Mouse (Mus musculus) Patski (cell line): Measurements from ENCODE around the gene Ildr2. TPM values are rescaled to one million over a fixed set of nuclear protein-coding genes. Genes with fewer than 3 reads are reported as not detected.

ENCODE experiments used
- ATAC-seq: fragments of 100-300 bp; one replicate; pipeline ENCODE4 v1.8.0; 2021
- CTCF ChIA-PET: fragments of 350-600 bp; sonication (Branson Sonifier 250); formaldehyde crosslinking; loops from one replicate; lab custom pipeline; 2022; ENCODE audit warnings: inconsistent platforms; lab: Charles Lee
- POLR2A ChIA-PET: fragments of 350-600 bp; sonication (Branson Sonifier 250); formaldehyde crosslinking; loops from one replicate; lab custom pipeline; 2022; ENCODE audit warnings: antibody characterized with exemption, inconsistent platforms; lab: Charles Lee
- DNase-seq: peaks from one replicate; pipeline ENCODE4 v3.0.0-alpha.2; 2011; ENCODE audit warnings: low read depth, low spot score
- H3K27me3 ChIP-seq: fragments of 371-371 bp; one replicate; pipeline ENCODE4 v1.5.1; 2021
- CTCF ChIP-seq: fragments of 100-300 bp; IDR thresholded peaks from one replicate; pipeline ENCODE4 v1.5.1; 2021
- in situ Hi-C: fragments of 300-500 bp; cut with MboI; formaldehyde crosslinking; loops from 3 replicates; pipeline ENCODE4 v1.11.1; 2018; ENCODE audit warnings: low pct_unique_long_range_greater_than_20kb, mixed read lengths
- polyA plus RNA-seq: library from polyadenylated mRNA; unstranded; gene quantifications from one replicate; pipeline ENCODE4 v1.2.3, GENCODE M21; 2021

Ildr2 gene
- polyA plus RNA-seq, 1 experiment from 2014 or later: 4.2 TPM

GRCm38 (mm10) chr1:166360157-166360855 lies 106.4 kb downstream of the Ildr2 start:
- in situ Hi-C loops: no loop called here
- ATAC-seq (peak; percentile 99), DNase-seq (no peak)
- H3K27me3 ChIP-seq: peaks cover 14% of the 10 kb centered on the region
- peak; percentile 87 for TF ChIP-seq CTCF
- CTCF ChIA-PET: interaction anchor here (0.8 to 1.9 kb wide), 10 partner anchors 10 to 199 kb away, joined by 3 to 15 read pairs (median 4); partner anchors contain the start of gene Tada1
- POLR2A ChIA-PET: interaction anchor here (0.6 kb wide), 3 partner anchors 20 to 508 kb away, joined by 3 to 5 read pairs (median 3); no protein-coding TSS in a partner anchor

GRCm38 (mm10) chr1:166360896-166361295 lies 107.0 kb downstream of the Ildr2 start:
- no peak for ATAC-seq
- no peak for TF ChIP-seq CTCF
- POLR2A ChIA-PET: interaction anchor here (0.6 kb wide), 1 partner anchor 19 kb away, joined by 3 read pairs; no protein-coding TSS in a partner anchor
- CTCF ChIA-PET: interaction anchor here (1.2 to 1.9 kb wide), 7 partner anchors 12 to 199 kb away, joined by 3 to 15 read pairs (median 5); partner anchors contain the start of gene Tada1
- H3K27me3 ChIP-seq: peaks cover 18% of the 10 kb centered on the region
- no peak for DNase-seq
- in situ Hi-C loops: no loop called here

GRCm38 (mm10) chr1:166361842-166362241 lies 107.9 kb downstream of the Ildr2 start:
- H3K27me3 ChIP-seq: peaks cover 22% of the 10 kb centered on the region
- ATAC-seq: no peak
- POLR2A ChIA-PET: interaction anchor here (0.7 kb wide), 1 partner anchor 25 kb away, joined by 5 read pairs; no protein-coding TSS in a partner anchor
- no peak for TF ChIP-seq CTCF
- in situ Hi-C loops: no loop called here
- CTCF ChIA-PET: no interaction called here
- no peak for DNase-seq

DNA sequence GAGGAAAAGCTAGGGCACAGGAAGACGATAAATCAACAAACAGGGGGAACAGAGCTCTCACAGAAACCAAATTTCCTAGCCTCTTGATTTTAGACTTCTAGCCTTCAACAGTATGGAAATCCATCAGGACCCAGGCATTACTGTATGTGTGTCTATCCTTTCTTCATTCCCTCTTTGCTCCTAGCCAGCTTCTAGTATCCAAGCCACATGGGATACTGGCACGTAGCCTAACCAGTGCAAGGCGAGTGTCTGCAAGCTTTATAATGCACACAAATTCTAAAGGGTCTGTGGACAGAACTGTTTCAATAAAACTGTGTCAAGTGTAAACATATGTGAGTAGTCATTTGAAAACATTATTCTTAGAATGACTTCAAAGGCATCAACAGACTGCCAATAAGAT lies 108.7 kb downstream of the Ildr2 start:
- ATAC-seq (no peak), DNase-seq (no peak)
- H3K27me3 ChIP-seq: peaks cover 25% of the 10 kb centered on the region
- no peak for TF ChIP-seq CTCF
- ChIA-PET CTCF (no interaction called here), POLR2A (no interaction called here)
- in situ Hi-C loops: no loop called here

GRCm38 (mm10) chr1:166363122-166363521 lies 109.2 kb downstream of the Ildr2 start:
- TF ChIP-seq CTCF: no peak
- ATAC-seq (no peak), DNase-seq (no peak)
- ChIA-PET CTCF (no interaction called here), POLR2A (no interaction called here)
- H3K27me3 ChIP-seq: peaks cover 29% of the 10 kb centered on the region
- in situ Hi-C loops: no loop called here

Other genes starting within 250 kb of the Ildr2 start
- not detected for gene Dusp27, start 126.2 kb upstream of the Ildr2 start, polyA plus RNA-seq
- not detected for gene Gpa33, start 123.9 kb upstream of the Ildr2 start, polyA plus RNA-seq
- not detected for gene Mael, start 15.4 kb upstream of the Ildr2 start, polyA plus RNA-seq
- 34.7 TPM for gene Tada1, start 125.0 kb downstream of the Ildr2 start, polyA plus RNA-seq
- gene Pogk, start 155.7 kb downstream of the Ildr2 start, polyA plus RNA-seq: 26.2 TPM
- gene Gm4846, start 243.4 kb downstream of the Ildr2 start, polyA plus RNA-seq: not detected